ENCODE assay signal across 17 mouse cellular contexts in genomic region chr11:19107180-19107579, GRCm38 (mm10).
DNase-seq lines count a peak whose midpoint lies in the region; ATAC-seq lines count a peak whose summit lies in the region.
"Had no signal": no experiment of that assay in that cellular context is flagged by ENCODE, and none has a peak within 500 bp of the region (broad histone marks: within the 10 kb centered on the region; RNA-seq: fewer than 3 reads in every experiment).

No protein-coding gene starts in this region.

- H3K4me2 ChIP-seq in forebrain, embryonic 15.5 days (replicated peaks): no peak overlapping the region
- H3K4me2 ChIP-seq in forebrain, embryonic 11.5 days (ENCODE audit: low read depth, low read length, severe bottlenecking): no peak overlapping the region
- no peak overlapping the region for H3K4me2 ChIP-seq in midbrain, embryonic 14.5 days (ENCODE audit: low read length)
- no peak overlapping the region for H3K4me2 ChIP-seq in midbrain, embryonic 13.5 days (replicated peaks)
- no peak overlapping the region for H3K4me2 ChIP-seq in forebrain, embryonic 16.5 days (ENCODE audit: low read length)
- H3K4me2 ChIP-seq: embryonic facial prominence, embryonic 12.5 days; heart, embryonic 11.5 days; hindbrain, embryonic 14.5 days had no signal

- no peak overlapping the region for H3K27ac ChIP-seq in forebrain, embryonic 15.5 days (replicated peaks)
- H3K27ac ChIP-seq in forebrain, embryonic 11.5 days (ENCODE audit: low read depth, low read length): no peak overlapping the region
- H3K27ac ChIP-seq in midbrain, embryonic 14.5 days (replicated peaks; ENCODE audit: low read depth, low read length): no peak overlapping the region
- H3K27ac ChIP-seq in midbrain, embryonic 13.5 days: no peak overlapping the region
- H3K27ac ChIP-seq in forebrain, embryonic 16.5 days (ENCODE audit: low read length): no peak overlapping the region
- H3K27ac ChIP-seq: embryonic facial prominence, embryonic 12.5 days; heart, adult 2 months; hindbrain, embryonic 10.5 days; hindbrain, embryonic 14.5 days had no signal

- WGBS in forebrain, embryonic 15.5 days: 7% methylated on average over 6 of the region's 6 CpGs
- WGBS in forebrain, embryonic 11.5 days: 27% methylated on average over 6 of the region's 6 CpGs
- 23% methylated on average over 6 of the region's 6 CpGs for WGBS in midbrain, embryonic 14.5 days
- 17% methylated on average over 6 of the region's 6 CpGs for WGBS in midbrain, embryonic 13.5 days
- 10% methylated on average over 6 of the region's 6 CpGs for WGBS in forebrain, embryonic 16.5 days

- H3K9ac ChIP-seq in forebrain, embryonic 15.5 days (replicated peaks): no peak overlapping the region
- H3K9ac ChIP-seq in forebrain, embryonic 11.5 days (ENCODE audit: low read length): no peak overlapping the region
- no peak overlapping the region for H3K9ac ChIP-seq in midbrain, embryonic 14.5 days (replicated peaks; ENCODE audit: low read length)
- no peak overlapping the region for H3K9ac ChIP-seq in midbrain, embryonic 13.5 days (replicated peaks)
- no peak overlapping the region for H3K9ac ChIP-seq in forebrain, embryonic 16.5 days (replicated peaks; ENCODE audit: low read depth, low read length)
- H3K9ac ChIP-seq: embryonic facial prominence, embryonic 12.5 days; hindbrain, embryonic 14.5 days had no signal

- no peaks in the 10 kb centered on the region for H3K9me3 ChIP-seq in forebrain, embryonic 15.5 days
- no peaks in the 10 kb centered on the region for H3K9me3 ChIP-seq in forebrain, embryonic 11.5 days (ENCODE audit: control insufficient read depth, low read length)
- H3K9me3 ChIP-seq in midbrain, embryonic 14.5 days (ENCODE audit: control insufficient read depth, low read length): no peaks in the 10 kb centered on the region
- no peaks in the 10 kb centered on the region for H3K9me3 ChIP-seq in midbrain, embryonic 13.5 days
- no peaks in the 10 kb centered on the region for H3K9me3 ChIP-seq in forebrain, embryonic 16.5 days (ENCODE audit: control insufficient read depth, low read length)
- H3K9me3 ChIP-seq: embryonic facial prominence, embryonic 12.5 days; hindbrain, embryonic 10.5 days had no signal

- no peak overlapping the region for H3K4me3 ChIP-seq in forebrain, embryonic 15.5 days
- no peak overlapping the region for H3K4me3 ChIP-seq in forebrain, embryonic 11.5 days (ENCODE audit: low read depth, low read length)
- H3K4me3 ChIP-seq in midbrain, embryonic 14.5 days (replicated peaks; ENCODE audit: low read depth, low read length): no peak overlapping the region
- H3K4me3 ChIP-seq in midbrain, embryonic 13.5 days (replicated peaks): no peak overlapping the region
- no peak overlapping the region for H3K4me3 ChIP-seq in forebrain, embryonic 16.5 days (replicated peaks; ENCODE audit: low read length)
- H3K4me3 ChIP-seq: embryonic facial prominence, embryonic 12.5 days; heart, adult 2 months; hindbrain, embryonic 10.5 days had no signal

- no peaks in the 10 kb centered on the region for H3K36me3 ChIP-seq in forebrain, embryonic 15.5 days
- no peaks in the 10 kb centered on the region for H3K36me3 ChIP-seq in forebrain, embryonic 11.5 days (ENCODE audit: control insufficient read depth, insufficient read depth, low read length)
- no peaks in the 10 kb centered on the region for H3K36me3 ChIP-seq in midbrain, embryonic 14.5 days (ENCODE audit: control insufficient read depth, insufficient read depth, low read length)
- no peaks in the 10 kb centered on the region for H3K36me3 ChIP-seq in midbrain, embryonic 13.5 days
- H3K36me3 ChIP-seq in forebrain, embryonic 16.5 days (ENCODE audit: control insufficient read depth, insufficient read depth): no peaks in the 10 kb centered on the region
- H3K36me3 ChIP-seq: embryonic facial prominence, embryonic 12.5 days; hindbrain, embryonic 10.5 days had no signal

- peak; percentile 81 for ATAC-seq in forebrain, embryonic 15.5 days (replicated peaks)
- no peak for ATAC-seq in forebrain, embryonic 11.5 days (replicated peaks; ENCODE audit: low FRiP score)
- no peak for ATAC-seq in midbrain, embryonic 14.5 days (ENCODE audit: low FRiP score, low TSS enrichment)
- no peak for ATAC-seq in midbrain, embryonic 13.5 days
- peak; percentile 82 for ATAC-seq in forebrain, embryonic 16.5 days
- ATAC-seq: intestine, embryonic 16.5 days had no signal

- peaks cover 21% of the 10 kb centered on the region for H3K27me3 ChIP-seq in forebrain, embryonic 15.5 days
- peaks cover 22% of the 10 kb centered on the region; the same call in 1 of the 2 replicates for H3K27me3 ChIP-seq in forebrain, embryonic 11.5 days (ENCODE audit: control insufficient read depth, insufficient read depth, low read length)
- H3K27me3 ChIP-seq in midbrain, embryonic 14.5 days (ENCODE audit: control insufficient read depth, insufficient read depth, low read length): no peaks in the 10 kb centered on the region
- peaks cover 37% of the 10 kb centered on the region for H3K27me3 ChIP-seq in midbrain, embryonic 13.5 days
- peaks cover 13% of the 10 kb centered on the region for H3K27me3 ChIP-seq in forebrain, embryonic 16.5 days (replicated peaks; ENCODE audit: control insufficient read depth, insufficient read depth, low read length)
- H3K27me3 ChIP-seq: embryonic facial prominence, embryonic 12.5 days had no signal

- H3K4me1 ChIP-seq in forebrain, embryonic 15.5 days: peaks cover 11% of the 10 kb centered on the region; the same call in 1 of the 2 replicates
- no peaks in the 10 kb centered on the region; the same call in 1 of the 2 replicates for H3K4me1 ChIP-seq in forebrain, embryonic 11.5 days (replicated peaks; ENCODE audit: control insufficient read depth, insufficient read depth, low read length)
- H3K4me1 ChIP-seq in midbrain, embryonic 14.5 days (ENCODE audit: control insufficient read depth, insufficient read depth, low read length): no peaks in the 10 kb centered on the region
- H3K4me1 ChIP-seq in midbrain, embryonic 13.5 days (replicated peaks): peaks cover 12% of the 10 kb centered on the region
- 0 out of 2 replicates have a peak, but pooled peaks cover 8% of the 10 kb centered on the region for H3K4me1 ChIP-seq in forebrain, embryonic 16.5 days (replicated peaks; ENCODE audit: control insufficient read depth, insufficient read depth, low read length)

- no peak for DNase-seq in forebrain, embryonic 11.5 days (ENCODE audit: low spot score)
- peak; percentile 32 for DNase-seq in midbrain, embryonic 14.5 days
- no peak for DNase-seq in cerebellum, postnatal 36 days
- DNase-seq: adrenal gland, adult 2 months; adrenal gland, postnatal 25 days; cerebellum, adult 2 months; embryo, embryonic 11 days; gastrocnemius, postnatal 10 days; heart, adult 2 months had no signal

Comparison
In these comparisons a context has a peak if more than half of its experiments do, and no peak if none do; other contexts are left out.
1. ATAC-seq: peak in forebrain, embryonic 15.5 days (single experiment) and forebrain, embryonic 16.5 days (single experiment); none in forebrain, embryonic 11.5 days (single experiment), midbrain, embryonic 14.5 days (single experiment) and midbrain, embryonic 13.5 days (single experiment).